Mouse (Mus musculus): ENCODE data around the gene Rad9a. TPM values are rescaled to one million over a fixed set of nuclear protein-coding genes. Genes with fewer than 3 reads are reported as not detected.
"Not testable (repeated sequence)": the region's sequence is repeated elsewhere in the genome, so short reads cannot be mapped to it uniquely, and the experiment has no call there.

Gene Rad9a
- total RNA-seq (2015) = 32.8 and 36.7 TPM in 2 replicates
- 21.4 and 22.8 TPM in 2 replicates for total RNA-seq (2017)

GRCm38 (mm10) chr19:4201291-4201909 is at the start of gene Rad9a:
Gene Rad9a (minus strand): TSS chr19:4201662.
- peak; percentile 86 for ATAC-seq (ENCODE audit: poor library complexity, severe bottlenecking)

GRCm38 (mm10) chr19:4248683-4249082 is 47.2 kb upstream of the Rad9a start:
- ATAC-seq (ENCODE audit: poor library complexity, severe bottlenecking) = not testable (repeated sequence)

DNA sequence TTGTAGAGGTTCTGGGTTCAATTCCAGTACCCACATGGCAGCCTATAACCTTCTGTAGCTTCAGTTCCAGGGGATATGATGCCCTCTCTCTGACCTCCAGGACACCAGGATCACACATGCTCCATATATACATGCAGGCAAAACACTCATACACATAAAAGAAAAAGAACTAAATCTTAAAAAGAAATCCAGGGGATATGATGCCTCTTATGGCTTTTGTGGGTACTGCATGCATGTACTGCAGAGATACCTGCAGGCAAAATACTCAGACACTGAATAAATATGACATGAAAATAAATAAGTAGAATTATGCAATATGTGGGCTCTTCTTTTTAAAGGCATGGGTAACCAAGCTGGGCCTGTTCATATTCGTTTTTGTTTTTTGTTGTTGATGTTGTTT is 45.5 kb upstream of the Rad9a start:
- ATAC-seq (ENCODE audit: poor library complexity, severe bottlenecking) = no peak

GRCm38 (mm10) chr19:4244775-4245174 is 43.3 kb upstream of the Rad9a start:
- no peak for ATAC-seq (ENCODE audit: poor library complexity, severe bottlenecking)

DNA sequence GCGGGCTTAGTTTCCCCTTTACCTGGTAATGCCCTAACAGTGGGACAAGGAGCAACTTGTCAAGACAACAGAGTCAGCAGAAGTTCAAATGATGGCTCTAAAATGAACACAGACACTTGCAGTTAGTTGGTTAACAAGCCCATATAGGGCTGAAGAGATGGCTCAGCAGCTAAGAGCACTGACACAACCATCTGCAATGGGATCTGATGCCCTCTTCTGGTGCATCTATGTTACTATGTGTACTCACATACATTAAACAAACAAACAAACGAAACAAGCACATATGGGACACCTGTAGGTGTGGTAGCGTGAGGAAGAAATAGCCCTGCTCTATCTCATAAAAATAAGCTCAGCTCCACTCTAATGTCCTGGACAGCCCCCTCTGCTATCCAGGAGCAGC is 41.0 kb upstream of the Rad9a start:
- no peak for ATAC-seq (ENCODE audit: poor library complexity, severe bottlenecking)

DNA sequence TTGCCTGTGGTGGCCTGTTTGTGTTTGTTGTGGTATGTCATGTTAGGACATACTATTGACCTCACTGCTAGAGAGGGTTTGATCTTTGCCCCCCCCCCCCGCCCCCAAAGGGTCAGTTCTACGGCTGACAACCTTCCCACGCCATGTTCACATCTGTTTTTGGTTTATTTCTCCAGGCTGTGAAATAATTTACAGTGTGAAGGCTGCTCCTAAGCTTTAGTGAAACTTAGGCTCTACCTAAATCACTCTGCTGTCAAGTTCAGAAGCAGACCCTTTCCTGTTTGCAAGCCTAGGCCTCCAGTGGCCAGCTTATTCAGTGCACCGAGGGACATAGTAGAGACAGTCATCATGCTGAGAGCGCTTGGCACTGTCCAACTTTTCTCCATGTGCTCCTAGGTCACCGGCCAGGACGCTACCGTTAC is 38.8 kb upstream of the Rad9a start:
- ATAC-seq (ENCODE audit: poor library complexity, severe bottlenecking) = no peak

DNA sequence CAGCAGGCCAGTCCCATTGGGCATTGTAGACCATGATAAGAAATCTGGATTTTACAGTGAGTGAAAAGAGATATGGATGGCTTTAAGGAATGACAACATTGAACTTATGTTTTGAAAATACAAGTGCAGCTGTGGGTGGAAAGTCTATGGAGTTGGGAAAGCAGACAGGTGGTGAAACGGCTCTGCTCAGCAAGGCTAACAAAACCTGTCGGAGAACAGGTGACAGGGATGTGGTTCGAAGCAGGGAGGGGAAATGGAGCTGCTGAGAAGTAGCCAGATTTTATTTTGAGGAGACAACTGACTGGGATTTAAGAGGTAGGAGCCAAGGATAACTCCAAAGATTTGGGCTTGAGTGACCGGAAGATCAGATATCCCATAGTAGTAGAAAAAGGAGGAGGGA is 33.1 kb upstream of the Rad9a start:
- ATAC-seq (ENCODE audit: poor library complexity, severe bottlenecking) = no peak

DNA sequence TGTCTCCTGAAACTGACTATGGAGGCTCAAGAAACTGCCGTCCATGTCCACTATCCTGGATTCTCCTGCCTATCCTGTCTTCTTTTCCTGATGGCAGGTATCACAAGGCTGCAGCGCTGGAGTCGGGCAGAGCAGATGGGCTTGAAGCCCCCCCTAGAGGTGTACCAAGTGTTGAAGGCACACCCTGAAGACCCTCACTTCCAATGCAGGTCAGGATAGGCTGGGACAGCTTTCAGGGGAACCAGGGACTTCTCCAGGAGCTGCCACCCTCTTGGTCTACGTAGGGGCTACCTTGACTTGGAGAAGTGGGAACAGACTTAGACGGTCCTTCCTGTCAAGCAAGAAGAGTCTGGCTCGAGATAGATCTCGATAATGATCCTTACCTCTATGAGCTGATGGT is 31.2 kb upstream of the Rad9a start:
- ATAC-seq (ENCODE audit: poor library complexity, severe bottlenecking) = no peak

- peak; percentile 44 for ATAC-seq (ENCODE audit: poor library complexity, severe bottlenecking)
These were observed 30.7 kb upstream of the Rad9a start for GRCm38 (mm10) chr19:4232186-4232572.

DNA sequence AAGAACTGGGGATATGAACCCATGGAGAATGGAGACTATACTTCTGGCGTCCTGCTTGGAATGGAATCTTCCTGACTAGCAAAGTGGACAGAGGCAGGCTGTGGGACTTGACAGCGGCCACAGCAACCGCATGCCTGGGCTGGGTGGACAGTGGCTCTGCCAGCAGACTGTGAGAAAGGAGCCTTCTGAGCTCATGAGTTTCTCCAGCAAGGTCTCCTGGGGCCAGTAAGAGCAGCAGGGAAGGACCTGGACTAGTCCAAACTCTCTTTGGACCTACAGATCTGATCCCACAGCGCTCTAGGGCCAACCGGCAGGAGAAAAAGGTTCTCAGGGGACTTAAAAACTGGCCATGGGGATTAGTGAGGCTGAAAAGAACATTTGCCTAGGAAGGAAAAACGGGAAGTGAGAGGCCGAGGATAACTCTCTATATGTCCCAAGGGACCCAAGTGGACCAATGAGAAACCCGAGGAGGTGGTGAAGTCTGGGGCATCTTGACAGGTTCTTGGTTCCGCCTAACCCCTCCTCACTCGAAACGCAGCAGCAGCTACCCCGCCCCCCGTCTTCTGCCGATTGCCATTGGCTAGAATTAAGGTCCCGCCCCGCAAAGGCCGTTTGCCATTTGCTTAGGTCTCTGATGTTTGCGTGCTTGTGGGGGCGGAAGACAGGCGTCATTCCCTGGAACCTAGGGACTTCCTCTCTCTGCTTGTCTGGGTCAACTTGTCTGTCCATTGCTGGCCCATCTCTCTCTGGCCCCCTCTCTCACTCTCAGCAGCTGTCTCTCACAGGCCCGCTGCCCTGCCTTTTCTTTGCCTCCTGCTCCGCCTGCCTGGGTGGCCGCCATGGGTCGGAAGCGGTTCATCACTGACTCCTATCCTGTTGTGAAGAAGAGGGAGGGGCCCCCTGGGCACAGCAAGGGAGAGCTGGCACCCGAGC is 30.1 kb upstream of the Rad9a start, which contains the start of gene Pold4:
Gene Pold4 (plus strand): TSS at position 647 of the 933 bp plus-strand sequence.
- peak; percentile 86 for ATAC-seq (ENCODE audit: poor library complexity, severe bottlenecking)

DNA sequence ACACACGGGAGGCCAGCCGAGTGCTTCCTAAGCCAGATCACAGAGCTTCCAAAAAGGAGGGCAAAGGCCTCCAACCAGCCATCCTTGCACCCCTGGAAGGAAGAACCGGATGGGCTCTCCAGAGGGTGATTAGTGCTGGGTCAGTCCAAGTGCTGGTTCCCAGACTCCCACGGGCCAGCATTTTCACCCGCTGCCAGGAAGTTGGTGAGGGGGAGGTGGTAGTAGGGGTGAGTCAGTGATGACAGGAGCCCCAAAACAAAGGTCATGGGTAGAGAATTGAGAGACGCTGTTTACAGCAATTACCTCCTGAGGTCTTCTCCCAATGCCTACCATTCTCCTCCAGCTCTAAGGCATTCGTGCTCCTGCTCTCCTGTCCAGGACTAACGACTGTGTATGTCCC is 29.0 kb upstream of the Rad9a start:
- no peak for ATAC-seq (ENCODE audit: poor library complexity, severe bottlenecking)

- ATAC-seq (ENCODE audit: poor library complexity, severe bottlenecking) = no peak
These were observed 28.1 kb upstream of the Rad9a start for GRCm38 (mm10) chr19:4229451-4230076.

GRCm38 (mm10) chr19:4228891-4229290 is 27.4 kb upstream of the Rad9a start:
- no peak for ATAC-seq (ENCODE audit: poor library complexity, severe bottlenecking)

DNA sequence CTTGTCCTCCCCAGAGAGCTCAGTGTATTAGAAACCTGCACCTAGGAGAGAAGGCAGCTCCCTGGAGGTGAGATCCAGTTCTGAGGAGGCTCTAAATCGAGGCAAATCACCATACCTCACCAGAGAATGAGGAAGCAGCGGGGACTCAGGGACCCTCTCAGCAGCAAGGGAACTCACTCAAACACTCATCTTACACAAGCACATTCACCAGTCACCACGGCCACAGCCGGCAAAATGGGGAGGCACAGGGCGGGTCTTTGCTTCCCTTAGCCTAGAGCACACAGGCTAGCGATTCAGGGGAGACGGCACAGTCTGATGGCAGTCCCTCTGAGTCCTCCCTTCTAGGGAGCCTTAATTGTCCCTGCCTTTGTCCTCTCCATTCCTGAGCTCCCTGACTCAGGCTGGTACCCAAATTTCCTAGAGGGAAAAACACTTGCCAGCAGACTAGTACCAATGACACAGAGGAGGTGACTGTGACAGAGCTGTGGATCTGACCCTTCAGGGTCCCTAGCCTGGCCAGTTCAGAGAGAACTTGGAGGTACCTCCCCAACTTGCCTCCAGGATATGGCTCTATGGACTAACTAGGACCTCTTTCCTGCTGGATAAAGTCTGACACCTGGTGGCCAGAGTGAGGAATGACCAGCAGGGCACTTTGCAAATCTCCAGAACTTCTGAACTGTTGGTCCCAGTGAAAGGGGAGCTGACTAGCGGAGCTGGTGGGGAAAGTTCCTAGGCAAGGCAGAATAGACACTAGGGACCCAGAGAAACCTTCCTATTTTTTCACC is 26.6 kb upstream of the Rad9a start:
- peak; percentile 47 for ATAC-seq (ENCODE audit: poor library complexity, severe bottlenecking)

DNA sequence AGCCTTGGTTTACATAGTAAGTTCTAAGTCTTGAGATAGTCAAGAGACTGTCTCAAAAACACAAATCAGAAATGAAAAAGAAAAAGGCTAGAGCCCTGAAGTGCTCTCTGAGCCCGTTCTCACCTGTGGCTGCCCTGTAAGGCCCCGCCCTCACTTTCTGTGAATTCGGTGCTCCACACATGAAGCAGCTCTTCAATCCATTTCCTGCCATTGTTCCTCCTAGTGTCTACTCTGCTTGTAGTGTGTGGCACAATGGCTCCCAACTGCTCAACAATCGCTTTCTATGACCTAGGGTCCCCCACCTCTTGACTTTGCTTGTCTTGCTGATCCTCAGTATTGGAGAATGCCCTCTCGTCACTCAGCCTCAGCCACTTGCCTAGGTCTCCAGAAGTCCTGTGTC is 26.0 kb upstream of the Rad9a start:
- no peak for ATAC-seq (ENCODE audit: poor library complexity, severe bottlenecking)

- ATAC-seq (ENCODE audit: poor library complexity, severe bottlenecking) = no peak
These were observed 25.3 kb upstream of the Rad9a start for GRCm38 (mm10) chr19:4226779-4227178.

DNA sequence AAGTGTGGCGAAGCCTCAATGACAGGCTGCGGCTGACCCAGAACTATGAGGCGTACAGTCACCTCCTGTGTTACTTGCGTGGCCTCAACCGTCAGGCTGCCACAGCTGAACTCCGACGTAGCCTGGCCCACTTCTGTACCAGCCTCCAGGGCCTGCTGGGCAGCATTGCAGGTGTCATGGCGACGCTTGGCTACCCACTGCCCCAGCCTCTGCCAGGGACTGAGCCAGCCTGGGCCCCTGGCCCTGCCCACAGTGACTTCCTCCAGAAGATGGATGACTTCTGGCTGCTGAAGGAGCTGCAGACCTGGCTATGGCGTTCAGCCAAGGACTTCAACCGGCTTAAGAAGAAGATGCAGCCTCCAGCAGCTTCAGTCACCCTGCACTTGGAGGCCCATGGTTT is 20.7 kb upstream of the Rad9a start:
- peak; percentile 61 for ATAC-seq (ENCODE audit: poor library complexity, severe bottlenecking)

DNA sequence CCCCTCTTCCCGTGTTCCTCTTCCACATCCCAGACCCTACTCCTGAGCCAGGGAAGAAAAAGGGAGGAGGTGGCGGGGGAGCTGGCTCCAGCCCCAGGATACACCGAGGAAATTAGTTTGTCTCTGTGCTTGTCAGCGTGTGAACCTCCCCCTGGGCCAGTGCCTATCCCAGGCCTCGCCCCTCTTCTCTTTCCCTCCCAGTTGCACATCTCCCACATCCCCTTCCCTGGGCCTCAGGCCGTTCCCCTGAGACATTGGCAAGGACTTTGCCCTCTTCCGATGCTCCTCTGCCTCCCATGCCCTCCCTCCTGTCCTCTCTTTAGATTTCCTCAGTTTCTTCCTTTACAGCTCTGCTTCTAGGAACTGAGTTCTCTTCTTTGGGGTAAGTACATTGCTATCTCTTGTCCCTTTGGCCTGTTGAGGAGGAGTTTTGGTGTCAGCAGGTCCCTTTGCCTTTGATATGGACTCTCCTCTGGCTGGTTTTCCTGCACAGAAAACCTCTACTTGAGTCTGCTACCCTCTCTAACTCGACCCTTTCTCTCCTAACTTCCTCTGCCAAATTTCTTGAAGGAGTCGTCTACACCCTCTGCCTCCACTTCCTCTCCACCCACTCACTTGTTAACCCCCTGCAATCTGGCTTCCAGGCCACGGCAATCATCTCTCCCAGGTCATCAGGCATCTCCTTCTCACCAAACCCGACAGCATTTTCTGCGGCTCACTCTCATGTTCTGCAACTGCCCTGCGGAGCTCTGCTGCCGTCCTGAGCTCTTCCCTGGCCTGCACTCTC is 19.7 kb upstream of the Rad9a start:
- peak; percentile 50 for ATAC-seq (ENCODE audit: poor library complexity, severe bottlenecking)

GRCm38 (mm10) chr19:4220416-4220815 is 19.0 kb upstream of the Rad9a start:
- ATAC-seq (ENCODE audit: poor library complexity, severe bottlenecking) = no peak

GRCm38 (mm10) chr19:4219943-4220342 is 18.5 kb upstream of the Rad9a start:
- no peak for ATAC-seq (ENCODE audit: poor library complexity, severe bottlenecking)
